ENCODE assay signal across 9 mouse cellular contexts in genomic region chr11:95006525-95007219, GRCm38 (mm10). TPM values are rescaled to one million over a fixed set of nuclear protein-coding genes. Genes with fewer than 3 reads are reported as not detected.
DNase-seq lines count a peak whose midpoint lies in the region; ATAC-seq and TF ChIP-seq lines count a peak whose summit lies in the region.
"Had no signal": no experiment of that assay in that cellular context is flagged by ENCODE, and none has a peak within 500 bp of the region (broad histone marks: within the 10 kb centered on the region; RNA-seq: fewer than 3 reads in every experiment).

No protein-coding gene starts in this region.

- peak overlapping the region; percentile 70 for H3K27ac ChIP-seq in hindbrain, embryonic 11.5 days (ENCODE audit: low read depth, low read length)
- H3K27ac ChIP-seq in left cerebral cortex, adult 2 months, result peak overlapping the region; percentile 67
- no peak overlapping the region for H3K27ac ChIP-seq in macrophage

- ATAC-seq in hindbrain, embryonic 11.5 days (ENCODE audit: low FRiP score), result peak; percentile 66

- peak overlapping the region; percentile 57 for H3K4me2 ChIP-seq in hindbrain, embryonic 11.5 days (replicated peaks; ENCODE audit: low read depth, low read length)

- H3K4me1 ChIP-seq in hindbrain, embryonic 11.5 days (replicated peaks; ENCODE audit: control insufficient read depth, insufficient read depth, low read length), result peaks cover 11% of the 10 kb centered on the region; the same call in 1 of the 2 replicates

- H3K36me3 ChIP-seq in hindbrain, embryonic 11.5 days (ENCODE audit: control insufficient read depth, insufficient read depth, low read length), result peaks cover 6% of the 10 kb centered on the region; the same call in 1 of the 2 replicates
- H3K36me3 ChIP-seq in macrophage (ENCODE audit: inconsistent target), result peaks cover 36% of the 10 kb centered on the region

- peak; percentile 69 for DNase-seq in ZHBTc4 (ENCODE audit: low read depth, low spot score)
- peak; percentile 63 for DNase-seq in cerebellum, adult 8-10 months
- peak; percentile 66 for DNase-seq in forelimb bud, embryonic 11.5 days (ENCODE audit: low read depth, low spot score)
- peak; percentile 88 for DNase-seq in hindbrain, embryonic 11.5 days (ENCODE audit: low spot score)
- DNase-seq in left cerebral cortex, adult 2 months (ENCODE audit: extremely low spot score in 1 of 2, low spot score in 2 of 2), result peak; percentile 69 to 72
- peak; percentile 63 to 68 for DNase-seq in right cerebral cortex, adult 2 months (ENCODE audit: low spot score in 2 of 2)
- peak; percentile 77 to 81 for DNase-seq in urinary bladder, postnatal 4 days (ENCODE audit: low spot score in 2 of 2)

- WGBS in hindbrain, embryonic 11.5 days, result 2% methylated on average over 27 of the region's 27 CpGs
- WGBS in macrophage (ENCODE audit: missing documents), result 3% methylated on average over 25 of the region's 27 CpGs

- peak overlapping the region; percentile 37 for H3K4me3 ChIP-seq in hindbrain, embryonic 11.5 days (ENCODE audit: low read depth, low read length)
- peak overlapping the region; percentile 38 for H3K4me3 ChIP-seq in left cerebral cortex, adult 2 months
- H3K4me3 ChIP-seq in macrophage (ENCODE audit: inconsistent target), result peak overlapping the region; percentile 26

- no peaks in the 10 kb centered on the region for H3K9me3 ChIP-seq in hindbrain, embryonic 11.5 days (ENCODE audit: control insufficient read depth, low read length)

- H3K27me3 ChIP-seq in hindbrain, embryonic 11.5 days (ENCODE audit: control insufficient read depth, insufficient read depth, low read length), result no peaks in the 10 kb centered on the region

- peak; percentile 35 for TF ChIP-seq CTCF in left cerebral cortex, adult 2 months (IDR thresholded peaks at IDR 0.05)

- no peaks in the 10 kb centered on the region for H3K79me2 ChIP-seq in macrophage (ENCODE audit: inconsistent target)

- intact Hi-C loops in left cerebral cortex, adult 2 months (cut with DNase I), result no loop called here

- peak overlapping the region; percentile 69 for H3K9ac ChIP-seq in hindbrain, embryonic 11.5 days (ENCODE audit: low read depth, low read length)

RNA-seq across cellular contexts. Expression of gene Samd14, which starts 3.0 kb away (rescaled TPM):
- 46.1 and 47.6 TPM in 2 replicates for polyA plus RNA-seq in hindbrain, embryonic 11.5 days (2014; fragmentation: Nextera tagmentation; extraction: Ambion mirVana)
- 10 to 100 TPM; 25.1 to 30.1 TPM for total RNA-seq in left cerebral cortex, adult 2 months (2021)
- 1 to 10 TPM in 1 of 26 experiments, under 1 TPM in 3, not detected in 22; 0.22 to 2.7 (median 0.32) TPM for total RNA-seq in macrophage (2018; cell fraction: chromatin; rRNA removed)
- total RNA-seq in macrophage (2018; cell fraction: cytosol; rRNA removed), result under 1 TPM in 11 of 26 experiments, not detected in 15; under 0.01 to 0.13 (median 0.06) TPM
- total RNA-seq in macrophage (2018; cell fraction: nucleus; rRNA removed), result under 1 TPM in 7 of 26 experiments, not detected in 19; 0.15 to 0.89 (median 0.19) TPM
- polyA plus RNA-seq in macrophage (2018), result 0.06 TPM in 2 of 3 replicates, not detected in the other

RNA-seq across cellular contexts. Expression of gene Ppp1r9b, which starts 15.8 kb away (rescaled TPM):
- 12.4 and 16.2 TPM in 2 replicates for polyA plus RNA-seq in hindbrain, embryonic 11.5 days (2014; fragmentation: Nextera tagmentation; extraction: Ambion mirVana)
- total RNA-seq in left cerebral cortex, adult 2 months (2021), result 100 to 1,000 TPM; 709 to 735 TPM
- 100 to 1,000 TPM in 14 of 26 experiments, 10 to 100 TPM in 12; 42.2 to 154 (median 107) TPM for total RNA-seq in macrophage (2018; cell fraction: chromatin; rRNA removed)
- total RNA-seq in macrophage (2018; cell fraction: cytosol; rRNA removed), result 100 to 1,000 TPM in 25 of 26 experiments, 10 to 100 TPM in 1; 96.9 to 198 (median 152) TPM
- total RNA-seq in macrophage (2018; cell fraction: nucleus; rRNA removed), result 100 to 1,000 TPM in 23 of 26 experiments, 10 to 100 TPM in 3; 84.9 to 292 (median 161) TPM
- 88.9 to 176 TPM (median 99.7 TPM) in 3 replicates for polyA plus RNA-seq in macrophage (2018)

RNA-seq across cellular contexts. Expression of gene Sgca, which starts 30.5 kb away (rescaled TPM):
- 0.11 and 0.29 TPM in 2 replicates for polyA plus RNA-seq in hindbrain, embryonic 11.5 days (2014; fragmentation: Nextera tagmentation; extraction: Ambion mirVana)
- total RNA-seq in left cerebral cortex, adult 2 months (2021), result under 1 TPM in 1 of 2 experiments, not detected in 1; 0.35 TPM
- total RNA-seq in macrophage (2018; cell fraction: chromatin; rRNA removed), result under 1 TPM in 1 of 26 experiments, not detected in 25; 0.51 TPM
- total RNA-seq in macrophage (2018; cell fraction: cytosol; rRNA removed), result not detected
- 1 to 10 TPM in 2 of 26 experiments, not detected in 24; 1.5 to 1.6 TPM for total RNA-seq in macrophage (2018; cell fraction: nucleus; rRNA removed)
- polyA plus RNA-seq in macrophage (2018), result not detected in 3 replicates

RNA-seq across cellular contexts. Expression of gene Pdk2, which starts 34.5 kb away (rescaled TPM):
- 12.5 and 13.0 TPM in 2 replicates for polyA plus RNA-seq in hindbrain, embryonic 11.5 days (2014; fragmentation: Nextera tagmentation; extraction: Ambion mirVana)
- 100 to 1,000 TPM; 109 to 112 TPM for total RNA-seq in left cerebral cortex, adult 2 months (2021)
- 10 to 100 TPM in 1 of 26 experiments, 1 to 10 TPM in 14, under 1 TPM in 6, not detected in 5; 0.30 to 11.0 (median 3.0) TPM for total RNA-seq in macrophage (2018; cell fraction: chromatin; rRNA removed)
- 10 to 100 TPM in 8 of 26 experiments, 1 to 10 TPM in 18; 3.2 to 13.4 (median 5.8) TPM for total RNA-seq in macrophage (2018; cell fraction: cytosol; rRNA removed)
- total RNA-seq in macrophage (2018; cell fraction: nucleus; rRNA removed), result 10 to 100 TPM in 1 of 26 experiments, 1 to 10 TPM in 22, under 1 TPM in 3; 0.81 to 10.7 (median 2.4) TPM
- 4.2 to 14.2 TPM (median 9.9 TPM) in 3 replicates for polyA plus RNA-seq in macrophage (2018)

RNA-seq across cellular contexts. Expression of gene Hils1, which starts 39.3 kb away (rescaled TPM):
- not detected in 2 replicates for polyA plus RNA-seq in hindbrain, embryonic 11.5 days (2014; fragmentation: Nextera tagmentation; extraction: Ambion mirVana)
- not detected for total RNA-seq in left cerebral cortex, adult 2 months (2021)
- total RNA-seq in macrophage (2018; cell fraction: chromatin; rRNA removed), result not detected
- total RNA-seq in macrophage (2018; cell fraction: cytosol; rRNA removed), result not detected
- not detected for total RNA-seq in macrophage (2018; cell fraction: nucleus; rRNA removed)
- polyA plus RNA-seq in macrophage (2018), result not detected in 3 replicates
- total RNA-seq: left cerebral cortex, adult 8-10 months had no signal

Comparison
In these comparisons a context has a peak if more than half of its experiments do, and no peak if none do; other contexts are left out.
1. RNA of gene Samd14, which starts 3.0 kb away (polyA plus RNA-seq): 46.1 to 47.6 TPM in hindbrain, embryonic 11.5 days; 0.06 TPM in macrophage; every median in the first group is over 10 times any median in the second.
2. Peak in every context shown above with its lines, with median percentiles within 50 percentile points of each other: DNase-seq and H3K4me3 ChIP-seq.